Mouse (Mus musculus): ENCODE measurements around the gene Pdk1.
"Not testable (repeated sequence)": the region's sequence is repeated elsewhere in the genome, so short reads cannot be mapped to it uniquely, and the experiment has no call there.

Gene Pdk1

GRCm38 (mm10) chr2:71874422-71874821, 1.4 kb downstream of the Pdk1 start:
- DNase-seq (ENCODE audit: low spot score in 2 of 2): no peak

- DNase-seq (ENCODE audit: low spot score in 2 of 2): no peak
These were observed 1.8 kb downstream of the Pdk1 start for GRCm38 (mm10) chr2:71874836-71875235.

GRCm38 (mm10) chr2:71877865-71878264, 4.8 kb downstream of the Pdk1 start:
- no peak for DNase-seq (ENCODE audit: low spot score in 2 of 2)

- peak in 1 of 2 experiments; percentile 27 for DNase-seq (ENCODE audit: low spot score in 2 of 2)
These were observed 5.4 kb downstream of the Pdk1 start for GRCm38 (mm10) chr2:71878441-71878840.

- DNase-seq (ENCODE audit: low spot score in 2 of 2): no peak
These were observed 5.9 kb downstream of the Pdk1 start for GRCm38 (mm10) chr2:71878943-71879342.

- DNase-seq (ENCODE audit: low spot score in 2 of 2): no peak
These were observed 10.1 kb downstream of the Pdk1 start for GRCm38 (mm10) chr2:71882914-71883651.

- DNase-seq (ENCODE audit: low spot score in 2 of 2): no peak
These were observed 14.2 kb downstream of the Pdk1 start for GRCm38 (mm10) chr2:71887269-71887668.

- DNase-seq (ENCODE audit: low spot score in 2 of 2): no peak
These were observed 15.4 kb downstream of the Pdk1 start for GRCm38 (mm10) chr2:71888437-71888836.

GRCm38 (mm10) chr2:71891536-71891935, 18.5 kb downstream of the Pdk1 start:
- no peak for DNase-seq (ENCODE audit: low spot score in 2 of 2)

GRCm38 (mm10) chr2:71892741-71893349, 19.8 kb downstream of the Pdk1 start:
- DNase-seq (ENCODE audit: low spot score in 2 of 2): no peak

GRCm38 (mm10) chr2:71895596-71896286, 22.7 kb downstream of the Pdk1 start:
- no peak for DNase-seq (ENCODE audit: low spot score in 2 of 2)

- no peak for DNase-seq (ENCODE audit: low spot score in 2 of 2)
These were observed 24.4 kb downstream of the Pdk1 start for GRCm38 (mm10) chr2:71897420-71897819.

GRCm38 (mm10) chr2:71898335-71898856, 25.4 kb downstream of the Pdk1 start:
- no peak for DNase-seq (ENCODE audit: low spot score in 2 of 2)

- no peak for DNase-seq (ENCODE audit: low spot score in 2 of 2)
These were observed 26.9 kb downstream of the Pdk1 start for GRCm38 (mm10) chr2:71899886-71900285.

GRCm38 (mm10) chr2:71905154-71905553, 32.1 kb downstream of the Pdk1 start:
- no peak for DNase-seq (ENCODE audit: low spot score in 2 of 2)

GRCm38 (mm10) chr2:71906356-71906755, 33.3 kb downstream of the Pdk1 start:
- not testable (repeated sequence) for DNase-seq (ENCODE audit: low spot score in 2 of 2)

GRCm38 (mm10) chr2:71913911-71914310, 40.9 kb downstream of the Pdk1 start:
- DNase-seq (ENCODE audit: low spot score in 2 of 2): no peak

- DNase-seq (ENCODE audit: low spot score in 2 of 2): no peak
These were observed 46.2 kb downstream of the Pdk1 start for GRCm38 (mm10) chr2:71919227-71919647.

GRCm38 (mm10) chr2:71924931-71925330, 51.9 kb downstream of the Pdk1 start:
- not testable (repeated sequence) for DNase-seq (ENCODE audit: low spot score in 2 of 2)

GRCm38 (mm10) chr2:71934046-71934445, 61.0 kb downstream of the Pdk1 start:
- DNase-seq (ENCODE audit: low spot score in 2 of 2): no peak

- DNase-seq (ENCODE audit: low spot score in 2 of 2): no peak
These were observed 63.7 kb downstream of the Pdk1 start for GRCm38 (mm10) chr2:71936711-71937110.

GRCm38 (mm10) chr2:71937649-71938308, 64.8 kb downstream of the Pdk1 start:
- DNase-seq (ENCODE audit: low spot score in 2 of 2): no peak

Data from spleen, postnatal 4 days (tissue).